Mouse (Mus musculus) limb, embryonic 15.5 days (tissue): ENCODE measurements at regions not wholly inside any gene's neighbourhood (a gene's known extent, or its start where the extent isn't known, plus 50 kb on each side); places are given as distances from the start of the nearest gene placed in this dataset.

Experiments used
- ATAC-seq: fragments of 200-750 bp; cut with Nextera tagmentation; 2 replicates; pipeline ENCODE4 v1.8.0; 2017; ENCODE audit warnings: low read depth, moderate TSS enrichment; ENCODE audit not compliant: insufficient number of reproducible peaks, low FRiP score, low TSS enrichment
- H3K27ac ChIP-seq: fragments of 300-500 bp; sonication (generic); 2 replicates; pipeline ENCODE4 v1.5.1; 2015; ENCODE audit warnings: moderate library complexity, mild to moderate bottlenecking, inconsistent platforms
- H3K27me3 ChIP-seq: fragments of 300-500 bp; sonication (generic); 2 replicates; pipeline ENCODE4 v1.6.1; 2015; ENCODE audit warnings: inconsistent platforms
- H3K36me3 ChIP-seq: fragments of 300-500 bp; sonication (generic); 2 replicates; pipeline ENCODE4 v1.6.1; 2015; ENCODE audit warnings: inconsistent platforms
- H3K4me1 ChIP-seq: fragments of 300-500 bp; sonication (generic); 2 replicates; pipeline ENCODE4 v1.6.1; 2015; ENCODE audit warnings: inconsistent platforms
- H3K4me2 ChIP-seq: fragments of 300-500 bp; sonication (generic); 2 replicates; pipeline ENCODE4 v1.6.1; 2015; ENCODE audit warnings: mild to moderate bottlenecking, inconsistent platforms
- H3K4me3 ChIP-seq: fragments of 300-500 bp; sonication (generic); 2 replicates; pipeline ENCODE4 v1.5.1; 2015; ENCODE audit warnings: mild to moderate bottlenecking, inconsistent platforms
- H3K9ac ChIP-seq: fragments of 300-500 bp; sonication (generic); 2 replicates; pipeline ENCODE4 v1.6.1; 2015; ENCODE audit warnings: inconsistent platforms
- H3K9me3 ChIP-seq: fragments of 300-500 bp; sonication (generic); 2 replicates; pipeline ENCODE4 v1.6.1; 2016; ENCODE audit warnings: inconsistent platforms
- WGBS: fragments of 180-500 bp; shearing (Covaris S2); methylation state at CpG from one replicate; pipeline ENCODE4 v1.1.7; 2015; 5-methylcytosine and 5-hydroxymethylcytosine counted together

GRCm38 (mm10) chr2:115211191-115211590, 370.3 kb upstream of the BC052040 start:
- H3K4me3 ChIP-seq: no peak overlapping the region
- no peak overlapping the region for H3K9ac ChIP-seq
- no peaks in the 10 kb centered on the region for H3K4me1 ChIP-seq
- H3K27ac ChIP-seq: no peak overlapping the region
- no peak for ATAC-seq
- no peaks in the 10 kb centered on the region for H3K27me3 ChIP-seq
- H3K4me2 ChIP-seq: no peak overlapping the region
- H3K9me3 ChIP-seq: no peaks in the 10 kb centered on the region
- no peaks in the 10 kb centered on the region for H3K36me3 ChIP-seq

GRCm38 (mm10) chr2:115213181-115213970, 368.1 kb upstream of the BC052040 start:
- Histone ChIP-seq H3K36me3 (no peaks in the 10 kb centered on the region), H3K4me2 (peak overlapping the region; percentile 5; the same call in 1 of the 2 replicates), H3K27ac (no peak overlapping the region; the same call in 1 of the 2 replicates), H3K9ac (no peak overlapping the region), H3K4me3 (no peak overlapping the region), H3K4me1 (no peaks in the 10 kb centered on the region), H3K9me3 (no peaks in the 10 kb centered on the region), H3K27me3 (no peaks in the 10 kb centered on the region)
- no peak for ATAC-seq
- WGBS: 20% methylated on average over 18 of the region's 18 CpGs

DNA sequence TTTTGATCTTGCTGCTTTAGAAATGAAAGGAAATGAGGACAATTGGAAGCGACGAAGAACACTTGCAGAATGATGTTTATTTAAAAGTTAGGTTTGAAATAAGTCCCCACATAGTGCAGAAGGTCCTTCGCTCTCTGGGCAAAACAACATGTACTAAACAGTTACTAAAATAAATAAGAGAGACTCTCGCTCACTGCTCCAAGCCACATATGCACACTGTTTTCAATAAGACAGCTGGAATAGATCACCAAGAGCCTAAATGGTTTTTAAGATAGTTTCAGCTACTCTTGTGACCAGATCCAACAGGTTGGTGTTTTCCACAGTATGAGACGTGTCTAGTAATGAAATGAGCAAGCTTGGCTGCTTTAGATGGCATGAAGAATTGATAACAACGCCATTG, 367.2 kb upstream of the BC052040 start:
- Histone ChIP-seq H3K4me2 (no peak overlapping the region), H3K27ac (0 out of 2 replicates have a peak overlapping the region, but pooled peaks have one; percentile 0)
- WGBS: 59% methylated on average over 6 of the region's 6 CpGs

DNA sequence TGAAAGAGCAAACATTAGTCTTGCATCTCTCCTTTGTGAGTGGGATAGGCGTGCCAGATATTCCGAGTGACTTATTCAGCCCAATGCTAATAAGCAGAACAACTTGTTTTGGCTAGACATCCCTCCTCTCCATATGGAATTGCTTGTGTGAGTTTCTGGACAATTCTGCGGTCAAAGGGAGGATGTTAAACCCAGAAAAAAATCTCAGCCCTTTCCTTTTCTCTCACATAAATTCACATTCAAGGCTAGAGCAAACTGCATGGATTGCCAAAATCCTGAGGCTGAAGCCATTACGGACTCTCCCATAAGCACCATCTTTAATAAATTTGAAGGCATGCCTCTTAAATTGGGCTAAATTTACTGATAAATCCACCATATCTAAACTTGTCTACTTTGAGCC, 351.5 kb upstream of the BC052040 start:
- H3K36me3 ChIP-seq: no peaks in the 10 kb centered on the region
- no peaks in the 10 kb centered on the region for H3K9me3 ChIP-seq
- WGBS: 77% methylated on average over 4 of the region's 4 CpGs
- no peak overlapping the region for H3K4me2 ChIP-seq
- H3K27me3 ChIP-seq: no peaks in the 10 kb centered on the region
- H3K9ac ChIP-seq: no peak overlapping the region
- H3K4me3 ChIP-seq: no peak overlapping the region
- no peak overlapping the region for H3K27ac ChIP-seq
- H3K4me1 ChIP-seq: no peaks in the 10 kb centered on the region
- ATAC-seq: no peak

More for the DNA sequence above, 367.2 kb upstream of the BC052040 start:
- no peaks in the 10 kb centered on the region for H3K27me3 ChIP-seq
- ATAC-seq: no peak
- no peaks in the 10 kb centered on the region for H3K9me3 ChIP-seq
- H3K36me3 ChIP-seq: no peaks in the 10 kb centered on the region
- no peak overlapping the region for H3K4me3 ChIP-seq
- H3K9ac ChIP-seq: no peak overlapping the region
- no peaks in the 10 kb centered on the region for H3K4me1 ChIP-seq

DNA sequence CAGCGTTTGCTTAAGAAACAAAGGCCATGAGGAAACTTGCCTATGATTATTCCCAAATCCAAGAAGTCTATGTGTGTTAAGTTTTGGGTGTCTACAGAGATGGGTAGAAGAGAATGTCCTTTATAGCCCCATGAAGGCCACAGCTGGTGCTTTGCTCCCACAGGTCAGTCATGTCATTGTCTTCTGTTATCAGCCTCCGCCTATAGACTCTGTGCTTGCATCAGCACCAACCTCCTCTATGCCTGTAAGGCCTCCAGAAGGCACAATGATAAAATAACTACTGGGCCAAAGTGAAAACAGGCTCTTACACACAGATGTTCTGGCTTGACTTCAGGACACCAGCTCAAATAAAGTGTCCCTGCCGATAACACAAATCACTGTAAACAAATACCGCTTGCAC, 333.8 kb upstream of the BC052040 start:
- H3K27ac ChIP-seq: no peak overlapping the region
- 79% methylated on average over 4 of the region's 4 CpGs for WGBS
- no peaks in the 10 kb centered on the region for H3K27me3 ChIP-seq
- no peak overlapping the region for H3K4me3 ChIP-seq
- no peak overlapping the region for H3K9ac ChIP-seq
- no peaks in the 10 kb centered on the region for H3K9me3 ChIP-seq
- H3K4me1 ChIP-seq: no peaks in the 10 kb centered on the region
- H3K4me2 ChIP-seq: no peak overlapping the region
- ATAC-seq: no peak
- no peaks in the 10 kb centered on the region for H3K36me3 ChIP-seq

DNA sequence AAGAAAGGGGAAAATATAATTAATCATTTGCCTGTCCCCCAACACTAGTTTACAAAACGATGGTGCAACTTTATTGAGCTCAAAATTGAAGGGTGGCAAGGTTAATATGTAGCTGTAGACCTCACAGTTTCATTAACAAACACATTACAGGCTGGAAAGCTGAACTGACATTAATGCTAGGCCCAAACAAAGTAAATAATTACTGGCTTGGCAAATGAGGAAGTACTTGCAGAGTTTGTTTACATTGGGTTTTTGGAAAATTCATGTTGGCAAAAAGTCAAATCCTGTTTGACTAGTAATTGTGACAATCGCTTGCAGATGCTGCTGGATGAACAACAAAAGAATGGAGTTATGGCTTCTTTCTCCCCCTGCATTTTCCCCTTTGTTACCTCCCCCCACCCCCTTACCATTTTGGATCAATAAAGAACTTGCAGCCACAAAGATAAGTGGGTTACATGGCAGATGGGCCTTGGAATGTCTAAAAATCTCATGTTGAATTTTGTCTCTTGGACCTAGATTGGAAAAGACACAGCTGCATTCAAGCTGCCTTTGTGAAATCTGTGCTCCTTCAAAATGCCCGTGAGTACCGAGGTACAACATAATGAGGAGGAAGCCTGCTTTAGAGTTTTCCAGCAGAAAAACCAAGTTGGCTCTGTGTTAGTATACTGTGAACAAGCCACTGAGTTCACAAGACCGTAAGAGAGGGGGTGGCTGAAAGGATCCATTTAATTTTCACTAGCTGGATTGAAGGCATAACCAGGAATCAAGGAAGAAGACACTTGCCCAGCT, 331.3 kb upstream of the BC052040 start:
- Histone ChIP-seq H3K9me3 (no peaks in the 10 kb centered on the region), H3K4me2 (no peak overlapping the region), H3K27me3 (no peaks in the 10 kb centered on the region), H3K36me3 (no peaks in the 10 kb centered on the region), H3K4me1 (no peaks in the 10 kb centered on the region), H3K4me3 (no peak overlapping the region), H3K9ac (no peak overlapping the region), H3K27ac (0 out of 2 replicates have a peak overlapping the region, but pooled peaks have one; percentile 24)
- 42% methylated on average over 5 of the region's 5 CpGs for WGBS
- ATAC-seq: no peak

DNA sequence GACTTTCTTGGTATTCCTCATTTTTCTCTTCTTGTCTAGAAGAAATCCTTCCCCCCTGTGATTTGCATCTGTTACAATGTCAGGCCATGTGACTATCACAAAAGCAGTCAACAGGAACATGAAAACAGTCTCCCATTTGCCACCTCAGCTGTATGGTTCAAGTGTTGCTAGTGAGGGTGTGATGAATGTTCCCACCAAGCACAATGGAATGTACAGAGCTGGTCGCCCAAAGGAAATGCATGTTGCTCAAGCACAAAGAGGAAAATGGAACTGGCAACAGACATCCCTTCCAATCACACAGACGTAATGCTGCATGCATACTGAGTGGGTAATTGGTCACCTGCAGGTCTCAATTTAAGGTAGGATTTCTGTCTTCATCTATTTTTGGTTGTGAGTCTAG, 324.1 kb upstream of the BC052040 start:
- Histone ChIP-seq H3K9ac (no peak overlapping the region), H3K9me3 (no peaks in the 10 kb centered on the region), H3K4me3 (no peak overlapping the region), H3K27ac (no peak overlapping the region), H3K4me1 (no peaks in the 10 kb centered on the region), H3K36me3 (no peaks in the 10 kb centered on the region), H3K27me3 (no peaks in the 10 kb centered on the region), H3K4me2 (no peak overlapping the region)
- ATAC-seq: no peak
- WGBS: 54% methylated on average over 2 of the region's 2 CpGs

DNA sequence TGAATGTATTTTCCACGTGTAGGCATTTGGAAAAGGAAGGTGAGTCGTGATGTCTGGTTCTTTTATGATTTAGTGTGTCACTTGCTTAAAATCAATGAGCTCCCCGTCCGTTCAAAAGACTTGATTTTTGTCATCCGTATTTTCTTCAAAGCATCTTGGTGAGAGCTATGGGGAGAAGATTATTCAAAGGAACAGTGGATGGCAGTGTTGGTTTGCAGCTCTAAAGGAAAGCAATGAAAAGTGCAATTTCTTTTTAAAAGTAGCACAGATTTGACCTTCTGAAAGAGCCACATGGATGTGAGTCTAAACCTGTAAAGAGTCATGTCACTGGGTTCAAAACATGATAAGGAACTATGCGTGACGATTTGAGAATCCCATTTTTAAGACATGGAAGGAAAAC, 313.3 kb upstream of the BC052040 start:
- no peaks in the 10 kb centered on the region for H3K4me1 ChIP-seq
- no peaks in the 10 kb centered on the region for H3K27me3 ChIP-seq
- no peak overlapping the region for H3K9ac ChIP-seq
- H3K36me3 ChIP-seq: no peaks in the 10 kb centered on the region
- no peak overlapping the region for H3K4me2 ChIP-seq
- H3K4me3 ChIP-seq: no peak overlapping the region
- no peak overlapping the region for H3K27ac ChIP-seq
- no peak for ATAC-seq
- WGBS: 72% methylated on average over 7 of the region's 7 CpGs
- H3K9me3 ChIP-seq: no peaks in the 10 kb centered on the region

DNA sequence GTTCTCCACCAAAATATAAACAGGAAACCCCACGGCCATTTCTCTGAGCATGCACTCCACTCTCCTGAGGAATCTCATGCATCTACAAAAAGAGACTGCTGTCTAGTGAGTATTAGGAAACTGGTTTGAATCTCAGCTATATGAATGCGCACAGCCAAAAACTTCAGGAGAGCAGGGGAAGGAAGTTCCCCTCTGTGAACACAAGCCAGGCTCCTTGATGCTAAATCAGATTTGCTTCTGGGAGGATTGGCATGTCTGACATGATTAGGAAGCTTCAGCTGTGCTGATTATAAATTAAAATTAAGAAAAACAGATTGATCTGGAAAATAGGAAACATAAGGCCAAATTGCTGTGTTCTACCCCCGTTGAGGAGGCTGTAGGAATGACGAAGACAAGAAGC, 304.1 kb upstream of the BC052040 start:
- H3K9me3 ChIP-seq: no peaks in the 10 kb centered on the region
- no peaks in the 10 kb centered on the region for H3K36me3 ChIP-seq
- H3K4me3 ChIP-seq: no peak overlapping the region
- no peaks in the 10 kb centered on the region for H3K27me3 ChIP-seq
- H3K27ac ChIP-seq: no peak overlapping the region
- H3K4me1 ChIP-seq: no peaks in the 10 kb centered on the region
- no peak overlapping the region for H3K4me2 ChIP-seq
- no peak for ATAC-seq
- H3K9ac ChIP-seq: no peak overlapping the region
- WGBS: 62% methylated on average over 4 of the region's 4 CpGs

GRCm38 (mm10) chr2:115293020-115293419, 288.5 kb upstream of the BC052040 start:
- no peak for ATAC-seq
- H3K36me3 ChIP-seq: no peaks in the 10 kb centered on the region
- H3K4me3 ChIP-seq: no peak overlapping the region
- H3K9me3 ChIP-seq: no peaks in the 10 kb centered on the region
- 61% methylated on average over 2 of the region's 2 CpGs for WGBS
- no peaks in the 10 kb centered on the region for H3K27me3 ChIP-seq
- H3K27ac ChIP-seq: no peak overlapping the region
- no peak overlapping the region for H3K9ac ChIP-seq
- no peak overlapping the region for H3K4me2 ChIP-seq
- H3K4me1 ChIP-seq: no peaks in the 10 kb centered on the region

DNA sequence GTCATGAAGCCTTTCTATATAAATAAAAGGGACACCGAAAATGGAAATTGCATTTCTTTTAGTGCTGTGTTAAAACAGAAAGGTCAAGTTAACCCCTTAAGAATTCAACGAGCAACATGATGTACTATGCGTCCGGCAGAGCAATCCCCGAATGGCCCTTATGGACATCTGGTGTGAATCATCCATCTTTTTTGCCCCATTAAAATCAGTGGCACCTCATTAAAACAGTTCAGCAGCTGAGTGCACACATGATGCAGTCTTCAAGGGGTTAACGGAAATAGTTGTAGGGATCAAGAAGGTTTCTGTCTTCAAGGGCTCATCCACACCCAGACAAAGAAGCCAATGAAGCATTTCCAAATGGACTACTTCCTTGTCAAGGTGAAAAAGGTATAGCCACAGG, 284.1 kb upstream of the BC052040 start:
- no peak for ATAC-seq
- Histone ChIP-seq H3K36me3 (no peaks in the 10 kb centered on the region), H3K9ac (no peak overlapping the region), H3K9me3 (no peaks in the 10 kb centered on the region), H3K4me3 (no peak overlapping the region), H3K27ac (no peak overlapping the region), H3K4me1 (no peaks in the 10 kb centered on the region), H3K4me2 (no peak overlapping the region), H3K27me3 (no peaks in the 10 kb centered on the region)
- WGBS: 25% methylated on average over 6 of the region's 6 CpGs

DNA sequence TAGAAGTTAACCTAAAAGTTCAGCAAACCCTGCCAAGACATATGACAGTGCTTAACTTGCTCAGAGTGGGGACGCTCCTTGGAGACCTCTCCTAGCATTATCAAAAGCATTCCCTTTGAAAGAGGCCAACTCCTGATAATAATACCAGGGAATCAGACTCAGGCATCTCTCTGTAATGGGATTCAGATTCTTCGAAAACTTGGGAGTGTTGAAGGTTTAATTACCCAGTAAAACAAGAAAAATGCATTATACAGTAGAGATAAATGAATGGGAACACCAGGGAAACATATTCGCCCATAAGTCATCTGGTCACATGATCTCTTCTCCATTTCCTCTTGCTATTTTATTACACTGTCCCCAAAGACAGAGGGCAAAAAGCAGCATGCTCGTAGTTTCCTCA, 274.3 kb upstream of the BC052040 start:
- WGBS: 44% methylated on average over 4 of the region's 4 CpGs
- Histone ChIP-seq H3K4me1 (no peaks in the 10 kb centered on the region), H3K9ac (no peak overlapping the region), H3K27ac (no peak overlapping the region), H3K36me3 (no peaks in the 10 kb centered on the region), H3K27me3 (no peaks in the 10 kb centered on the region), H3K4me3 (no peak overlapping the region), H3K9me3 (no peaks in the 10 kb centered on the region), H3K4me2 (no peak overlapping the region)
- ATAC-seq: 0 out of 2 replicates have a peak, but pooled peaks have one; percentile 44
